Mouse (Mus musculus): ENCODE results near the gene Rabepk. TPM values are rescaled to one million over a fixed set of nuclear protein-coding genes. Genes with fewer than 3 reads are reported as not detected.
A peak's percentile ranks its signal among the peaks of the same experiment; 100 is the strongest.

Gene Rabepk
- total and polyA plus RNA-seq, 3 experiments, result 47.1 to 85.3 TPM; not detected in 1

GRCm38 (mm10) chr2:34825827-34826459 lies 26.2 kb upstream of the Rabepk start, which contains the start of gene Fbxw2:
Gene Fbxw2 (minus strand): TSS chr2:34826311.
- no peaks in the 10 kb centered on the region for H3K27me3 ChIP-seq (ENCODE audit: control insufficient read depth in 1 of 2, insufficient read depth in 2 of 2, low read length in 2 of 2)
- H3K36me3 ChIP-seq (ENCODE audit: control insufficient read depth in 1 of 2, insufficient read depth in 2 of 2, low read length in 2 of 2), result peaks cover 2 to 25% of the 10 kb centered on the region in 2 experiments; a peak in 3 of 4 replicates
- H3K27ac ChIP-seq (ENCODE audit: control insufficient read depth, low read depth, low read length), result peak within 1 kb of the TSS; percentile 78
- H3K79me2 ChIP-seq (ENCODE audit: control insufficient read depth, insufficient read depth, low read length, poor library complexity), result peaks cover 30% of the 10 kb centered on the region
- H3K9ac ChIP-seq (ENCODE audit: control insufficient read depth, low read depth, low read length, poor library complexity, severe bottlenecking), result peak within 1 kb of the TSS; percentile 99
- peak; percentile 95 for DNase-seq (ENCODE audit: low read depth, low spot score)
- H3K4me3 ChIP-seq (ENCODE audit: control insufficient read depth in 1 of 2, insufficient read depth in 1 of 2, low read depth in 2 of 2, low read length in 2 of 2), result peak within 1 kb of the TSS; percentile 68 to 97
- TF ChIP-seq CTCF (IDR thresholded peaks at IDR 0.05 in 2 of 3, conservative IDR thresholded peaks at IDR 0.05 in 1 of 3; ENCODE audit: control insufficient read depth in 1 of 3, insufficient read depth in 1 of 3, low read depth in 2 of 3, low read length in 3 of 3, poor library complexity in 1 of 3, severe bottlenecking in 1 of 3) (no peak), MYB (IDR thresholded peaks at IDR 0.05; ENCODE audit: low read depth, low read length) (no peak), UBTF (IDR thresholded peaks at IDR 0.05; ENCODE audit: borderline replicate concordance, insufficient read depth, low read depth, low read length) (0 out of 2 replicates have a peak, but pooled peaks have one; percentile 69), CHD2 (IDR thresholded peaks at IDR 0.05; ENCODE audit: low read length) (no peak), SIN3A (IDR thresholded peaks at IDR 0.05; ENCODE audit: low read length) (peak; percentile 94), ZC3H11A (IDR thresholded peaks at IDR 0.05; ENCODE audit: low read depth, low read length) (no peak), MXI1 (IDR thresholded peaks at IDR 0.05; ENCODE audit: low read depth, low read length) (peak; percentile 90), ZKSCAN1 (IDR thresholded peaks at IDR 0.05; ENCODE audit: low read depth, low read length) (no peak), RCOR1 (IDR thresholded peaks at IDR 0.05; ENCODE audit: low read depth, low read length) (no peak), NRF1 (IDR thresholded peaks at IDR 0.05; ENCODE audit: insufficient read depth, low read depth, low read length, poor library complexity, severe bottlenecking) (no peak), MAZ (IDR thresholded peaks at IDR 0.05; ENCODE audit: low read depth, low read length) (no peak), BHLHE40 (IDR thresholded peaks at IDR 0.05; ENCODE audit: borderline replicate concordance, low read depth, low read length) (no peak), E2F4 (IDR thresholded peaks at IDR 0.05; ENCODE audit: borderline replicate concordance, low read depth, low read length) (no peak), POLR2AphosphoS5 (IDR thresholded peaks at IDR 0.05; ENCODE audit: borderline replicate concordance, low read depth, low read length) (no peak), USF2 (IDR thresholded peaks at IDR 0.05; ENCODE audit: borderline replicate concordance in 1 of 2, insufficient read depth in 1 of 2, low read depth in 1 of 2, low read length in 2 of 2) (no peak), KAT2A (conservative IDR thresholded peaks at IDR 0.05; ENCODE audit: low read depth, low read length) (peak; percentile 82; the same call in 1 of the 2 replicates), TAL1 (IDR thresholded peaks at IDR 0.05; ENCODE audit: low read length) (no peak), JUND (IDR thresholded peaks at IDR 0.05; ENCODE audit: low read depth, low read length) (no peak), SMC3 (IDR thresholded peaks at IDR 0.05; ENCODE audit: low read depth, low read length) (no peak), MYC (IDR thresholded peaks at IDR 0.05; ENCODE audit: low read depth, low read length) (peak; percentile 99), MEF2A (IDR thresholded peaks at IDR 0.05; ENCODE audit: extremely low read depth, insufficient replicate concordance, low read depth, low read length, poor library complexity, severe bottlenecking) (no peak), EP300 (IDR thresholded peaks at IDR 0.05; ENCODE audit: low read depth in 1 of 2, low read length in 2 of 2) (peak in 1 of 2 experiments; percentile 18; a peak in 1 of 4 replicates), MAX (IDR thresholded peaks at IDR 0.05; ENCODE audit: low read length) (peak; percentile 94), MAFK (IDR thresholded peaks at IDR 0.05; ENCODE audit: borderline replicate concordance, low read depth, low read length) (no peak), ETS1 (IDR thresholded peaks at IDR 0.05; ENCODE audit: low read depth, low read length) (no peak), ELF1 (IDR thresholded peaks at IDR 0.05; ENCODE audit: low read depth, low read length) (peak; percentile 99), USF1 (IDR thresholded peaks at IDR 0.05; ENCODE audit: low read depth, low read length) (no peak), ZNF384 (IDR thresholded peaks at IDR 0.05; ENCODE audit: low read depth, low read length) (no peak), TBP (IDR thresholded peaks at IDR 0.05; ENCODE audit: low read depth, low read length) (peak; percentile 81), CHD1 (IDR thresholded peaks at IDR 0.05; ENCODE audit: low read depth, low read length) (0 out of 2 replicates have a peak, but pooled peaks have one; percentile 4), NELFE (IDR thresholded peaks at IDR 0.05; ENCODE audit: low read depth, low read length) (peak; percentile 92), POLR2AphosphoS2 (IDR thresholded peaks at IDR 0.05; ENCODE audit: low read length) (peak; percentile 81), ZMIZ1 (IDR thresholded peaks at IDR 0.05; ENCODE audit: low read depth, low read length) (no peak), HCFC1 (IDR thresholded peaks at IDR 0.05; ENCODE audit: low read depth, low read length) (peak; percentile 94), POLR2A (IDR thresholded peaks at IDR 0.05; ENCODE audit: control insufficient read depth in 1 of 2, insufficient read depth in 1 of 2, low read depth in 1 of 2, low read length in 2 of 2, poor library complexity in 1 of 2) (peak; percentile 61 to 97), TCF12 (IDR thresholded peaks at IDR 0.05; ENCODE audit: low read depth, low read length) (peak; percentile 55)
- no peaks in the 10 kb centered on the region for H3K9me3 ChIP-seq (replicated peaks; ENCODE audit: insufficient read depth, low read length)
- peaks cover 6 to 13% of the 10 kb centered on the region in 2 experiments; a peak in 3 of 4 replicates for H3K4me1 ChIP-seq (ENCODE audit: control insufficient read depth in 1 of 2, insufficient read depth in 2 of 2, low read length in 2 of 2)
